Mouse (Mus musculus): ENCODE measurements around the gene Cdkl5.

Cdkl5 gene

DNA sequence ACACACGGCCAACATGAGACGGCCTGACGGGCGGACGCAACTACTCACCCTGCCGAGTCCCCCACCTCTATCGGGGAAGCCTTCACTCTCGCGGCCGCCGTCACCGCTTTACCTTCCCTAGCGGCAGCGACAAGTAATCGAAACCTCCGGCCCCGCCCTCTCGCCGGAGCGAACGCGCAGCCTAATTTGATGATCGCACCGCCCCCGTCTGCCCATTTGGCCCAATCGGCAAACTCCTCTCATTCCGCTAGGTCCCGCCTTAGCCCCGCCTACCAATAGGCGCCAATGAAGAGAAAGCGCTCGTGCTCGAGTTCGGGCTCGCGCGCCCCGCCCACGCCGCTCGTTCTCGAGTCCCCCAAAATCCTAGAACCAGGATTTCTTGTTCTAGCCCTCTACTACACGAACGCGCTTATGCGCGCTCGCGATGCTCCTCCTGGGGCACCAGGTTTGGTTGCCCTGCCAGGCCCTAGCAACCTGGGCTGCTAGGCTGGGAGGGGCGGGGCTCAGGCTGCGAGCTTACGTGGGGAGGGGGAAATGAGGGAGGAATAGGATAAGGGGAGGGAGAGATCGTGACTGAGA is at the start of gene Cdkl5:
Gene Cdkl5, minus strand, starts transcription at position 162 of the 579 bp plus-strand sequence.
- DNase-seq (ENCODE audit: low read depth, low spot score): peak; percentile 98

DNA sequence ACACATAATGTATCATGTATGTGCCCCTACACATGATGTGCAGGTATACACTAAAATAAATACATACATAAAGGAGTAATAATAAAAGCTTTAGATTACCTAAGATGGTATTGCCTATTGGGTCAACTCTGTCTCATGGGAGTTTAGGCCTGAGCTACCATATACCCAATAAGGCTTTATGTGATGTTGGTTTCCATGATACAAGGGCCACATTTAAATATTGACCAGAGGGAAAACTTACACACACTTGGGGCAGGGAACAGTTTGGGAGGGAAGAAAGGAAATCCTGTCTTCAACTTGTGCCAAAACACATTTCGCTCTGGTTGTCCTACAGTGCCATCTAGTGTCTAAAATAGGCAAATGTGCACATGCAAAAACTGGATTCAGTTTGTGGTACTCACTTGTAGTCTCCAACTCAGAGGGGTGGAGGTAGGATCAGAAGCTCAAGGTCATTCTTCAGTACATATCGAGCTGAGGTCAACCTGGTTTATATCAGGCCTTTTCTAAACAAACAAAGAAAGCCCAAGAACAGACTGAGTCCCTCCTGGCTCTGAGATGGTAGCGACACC is 38.8 kb upstream of the Cdkl5 start:
- DNase-seq (ENCODE audit: low read depth, low spot score): peak; percentile 67

DNA sequence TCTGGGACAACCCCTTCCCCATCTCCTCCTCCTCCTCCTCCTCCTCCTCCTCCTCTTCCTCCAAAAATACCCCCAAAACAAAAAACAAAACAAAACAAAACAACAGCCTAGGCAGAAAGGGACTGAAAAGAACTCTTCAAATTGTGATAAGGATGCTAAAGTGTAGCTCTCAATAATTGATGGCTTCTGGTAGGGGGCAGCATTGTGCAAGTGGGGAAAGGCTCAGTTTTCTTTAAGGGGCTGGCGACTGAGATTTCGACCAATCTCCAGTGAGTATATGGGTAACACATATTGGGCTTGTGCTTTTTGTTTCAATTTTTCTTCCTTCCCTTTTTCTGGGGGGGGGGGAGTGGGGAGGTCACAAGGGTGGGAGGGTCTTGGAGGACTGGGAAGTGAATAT is 37.9 kb upstream of the Cdkl5 start:
- no peak for DNase-seq (ENCODE audit: low read depth, low spot score)

DNA sequence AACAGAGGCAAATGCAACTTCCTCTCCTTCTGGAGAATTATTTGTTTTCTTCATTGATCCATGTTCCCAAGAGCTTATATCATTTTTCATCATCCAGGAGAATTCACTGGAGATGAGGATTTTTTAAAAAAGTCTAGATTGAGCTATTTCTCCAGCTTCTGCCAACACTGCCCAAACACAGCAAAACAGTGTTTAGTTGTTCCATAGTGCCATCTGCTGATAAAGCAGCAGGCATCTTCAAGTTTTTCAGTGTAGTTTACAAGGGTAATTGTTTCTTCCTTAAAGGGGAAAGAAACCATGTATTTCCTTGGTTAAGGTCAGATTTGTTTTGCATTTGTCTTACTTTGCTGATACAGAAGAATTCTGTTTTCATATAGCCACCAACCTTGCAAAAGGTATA is 35.7 kb upstream of the Cdkl5 start:
- peak; percentile 72 for DNase-seq (ENCODE audit: low read depth, low spot score)

DNA sequence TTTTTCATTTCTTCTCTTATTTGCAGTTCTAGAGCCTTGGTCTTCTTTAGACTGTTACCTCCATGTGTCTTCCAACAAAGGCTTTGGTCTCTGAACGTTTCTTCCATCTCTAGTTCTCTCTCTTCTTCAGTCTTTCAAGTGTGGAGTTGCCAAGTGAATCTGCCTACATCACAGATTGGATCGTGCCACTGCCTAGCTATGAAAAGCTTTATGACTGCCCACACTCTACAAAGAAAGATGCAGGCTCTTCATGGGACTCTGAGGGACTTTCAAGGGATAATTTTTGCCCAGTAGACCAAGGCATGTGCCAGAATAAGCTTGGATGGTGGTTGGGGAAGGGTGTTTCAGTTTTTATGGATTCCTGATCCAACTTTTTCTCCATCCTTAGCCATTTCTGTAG is 30.0 kb upstream of the Cdkl5 start:
- DNase-seq (ENCODE audit: low read depth, low spot score): peak; percentile 72

DNA sequence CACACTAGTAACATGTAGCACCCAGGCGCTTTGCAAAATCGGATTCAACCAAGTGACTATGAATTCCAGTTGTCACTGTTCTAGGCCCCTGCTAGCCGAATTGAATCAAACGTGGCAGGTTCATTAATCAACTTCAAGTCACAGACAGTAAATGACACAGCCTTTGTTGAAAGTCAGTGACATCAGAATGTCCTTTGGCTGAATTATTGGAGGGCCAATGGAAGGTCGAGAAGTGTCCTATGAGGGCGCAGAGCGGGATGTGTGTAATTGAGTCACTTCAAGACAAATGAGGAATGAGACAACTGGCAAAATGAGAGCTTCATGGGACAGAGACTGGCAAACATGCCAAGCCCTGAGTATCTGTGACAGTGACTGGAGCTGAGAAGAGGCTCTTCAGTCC is 27.0 kb upstream of the Cdkl5 start:
- DNase-seq (ENCODE audit: low read depth, low spot score): peak; percentile 22

DNA sequence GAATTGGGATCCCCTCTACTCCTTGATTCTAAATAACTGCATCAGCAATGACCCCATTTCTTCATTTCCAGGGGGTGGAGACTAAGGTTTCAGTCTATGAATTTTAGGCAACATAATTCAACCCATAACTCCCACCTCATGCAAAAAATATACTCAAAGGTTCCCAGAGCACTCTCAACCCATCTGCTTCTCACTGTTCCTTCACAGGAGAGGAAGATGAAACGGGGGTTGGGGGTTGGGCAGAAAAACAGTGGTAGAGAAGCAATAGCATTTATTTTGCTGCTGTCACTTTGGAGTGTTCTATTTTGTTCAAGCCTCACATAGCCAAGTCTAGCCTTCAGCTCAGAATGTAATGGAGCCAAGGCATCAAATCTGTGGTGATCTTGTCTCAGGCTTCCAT is 23.7 kb upstream of the Cdkl5 start:
- peak; percentile 72 for DNase-seq (ENCODE audit: low read depth, low spot score)

DNA sequence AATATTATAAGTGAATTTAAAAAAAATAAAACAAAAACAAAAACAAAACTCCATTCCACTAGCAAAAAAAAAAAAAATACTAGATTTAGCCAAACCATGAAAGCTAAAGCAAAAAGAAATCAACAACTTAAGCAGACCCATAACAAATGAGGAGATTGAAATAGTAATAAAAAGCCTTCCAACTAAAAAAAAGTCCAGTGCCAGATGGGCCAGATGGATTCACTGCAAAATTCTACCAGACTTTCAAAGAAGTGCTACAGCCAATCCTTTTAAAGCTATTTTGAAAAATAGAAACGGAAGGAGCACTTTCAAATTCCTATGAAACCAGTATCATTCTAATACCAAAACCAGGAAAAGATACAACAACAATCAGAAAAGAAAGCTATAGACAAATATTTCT is 11.8 kb upstream of the Cdkl5 start:
- DNase-seq (ENCODE audit: low read depth, low spot score): peak; percentile 49

DNA sequence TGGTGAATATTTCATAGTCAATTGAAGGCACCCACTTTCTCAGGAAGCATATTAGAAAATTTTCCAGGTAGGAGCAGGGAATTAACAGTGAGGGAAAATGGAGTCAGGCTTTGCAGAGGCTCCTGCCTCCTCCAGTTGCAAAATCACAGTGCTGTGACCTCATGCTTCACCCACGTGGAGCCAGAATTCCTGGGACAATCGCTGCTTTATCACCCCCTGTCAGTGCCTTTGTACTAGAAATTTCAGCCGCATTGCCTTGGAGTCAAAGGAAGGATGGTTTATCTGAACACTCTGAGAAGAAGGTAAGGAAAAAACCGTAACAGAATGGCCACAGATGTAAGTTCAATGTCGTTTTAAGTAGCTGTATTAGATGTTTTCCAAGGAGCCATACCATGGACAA is 1.5 kb upstream of the Cdkl5 start:
- peak; percentile 74 for DNase-seq (ENCODE audit: low read depth, low spot score)

DNA sequence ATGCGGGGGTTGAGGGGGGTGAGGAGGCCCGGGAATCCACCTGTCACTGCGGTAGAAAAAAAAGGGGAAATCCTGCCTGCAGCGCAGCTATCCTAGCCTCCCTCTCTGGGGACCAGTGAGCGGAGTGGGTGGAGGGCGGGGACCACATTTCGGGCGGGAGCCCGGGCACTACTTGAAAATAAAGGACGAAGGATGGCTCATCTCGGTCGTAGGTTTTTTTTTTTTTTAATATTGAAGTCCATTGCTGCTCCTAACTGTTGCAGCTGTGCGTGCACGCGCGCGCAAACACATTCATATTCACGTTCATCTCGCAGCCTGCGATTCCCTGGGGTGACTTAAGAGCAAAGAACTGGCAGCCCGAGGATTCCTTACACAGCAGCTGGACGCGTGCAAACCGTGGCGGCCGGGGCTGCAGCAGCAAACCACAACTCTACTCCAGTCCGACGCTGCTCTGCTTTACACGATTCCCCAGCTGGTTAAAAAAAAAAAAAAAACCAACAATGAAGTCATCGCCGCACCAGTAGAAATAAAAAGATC is 695 bp upstream of the Cdkl5 start:
- DNase-seq (ENCODE audit: low read depth, low spot score): peak; percentile 78

DNA sequence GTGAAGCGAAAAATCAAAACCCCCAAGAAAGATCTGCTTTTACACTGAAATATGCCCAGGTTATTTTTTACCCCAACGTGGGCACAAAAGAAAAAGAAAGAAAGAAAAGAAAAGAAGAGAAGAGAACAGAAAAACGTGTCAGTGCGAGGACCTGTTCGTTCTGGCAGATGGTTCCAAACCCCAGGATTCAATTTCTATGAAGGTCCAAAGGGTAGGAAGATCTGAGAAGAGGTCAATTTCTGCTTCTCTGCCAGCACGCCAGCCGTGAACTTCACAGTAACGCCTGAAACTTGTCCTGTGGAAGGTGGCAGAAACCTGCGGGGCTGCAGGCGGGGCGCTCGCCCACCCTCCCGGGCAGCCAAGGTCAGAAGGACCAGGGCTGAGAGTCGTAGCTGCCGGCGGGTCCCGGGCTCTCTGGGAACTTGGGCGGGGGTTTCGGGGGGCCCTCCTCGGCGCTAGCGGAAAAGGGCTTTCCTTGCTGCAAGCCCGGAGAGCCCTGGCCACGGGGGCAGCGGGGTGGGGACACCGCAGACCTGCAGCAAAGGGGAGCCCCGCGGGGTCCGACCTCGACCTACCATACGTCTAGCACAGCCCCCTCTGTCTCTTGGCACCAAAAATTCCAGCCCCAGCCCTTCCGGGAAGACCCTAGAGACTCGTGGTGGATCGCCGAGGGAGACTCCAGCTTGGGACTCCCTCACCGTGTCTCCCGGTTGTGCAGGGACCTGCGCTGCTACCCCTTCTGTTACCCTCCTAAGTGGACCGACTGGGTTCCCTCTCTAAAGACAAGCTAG is 560 bp downstream of the Cdkl5 start:
- peak; percentile 37 for DNase-seq (ENCODE audit: low read depth, low spot score)

DNA sequence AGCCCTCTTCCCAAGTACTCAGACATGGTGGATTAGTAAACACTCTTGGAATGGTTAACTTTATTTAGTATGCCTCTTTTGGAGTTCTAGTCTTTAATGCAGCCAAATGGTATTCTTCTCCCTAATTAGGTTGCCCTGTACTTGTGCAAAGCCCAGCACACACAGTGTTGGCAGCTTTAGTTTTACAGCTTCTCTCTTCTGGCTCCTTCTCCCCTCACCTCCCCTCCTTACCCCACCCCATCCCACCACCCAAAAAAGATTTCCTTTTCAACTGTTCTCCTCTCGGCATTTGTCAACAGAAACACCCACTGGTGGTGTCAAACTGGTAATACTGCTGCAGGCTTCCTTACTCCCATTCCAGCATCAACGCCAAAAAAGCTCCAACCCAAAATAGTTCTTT is 1.8 kb downstream of the Cdkl5 start:
- DNase-seq (ENCODE audit: low read depth, low spot score): no peak

DNA sequence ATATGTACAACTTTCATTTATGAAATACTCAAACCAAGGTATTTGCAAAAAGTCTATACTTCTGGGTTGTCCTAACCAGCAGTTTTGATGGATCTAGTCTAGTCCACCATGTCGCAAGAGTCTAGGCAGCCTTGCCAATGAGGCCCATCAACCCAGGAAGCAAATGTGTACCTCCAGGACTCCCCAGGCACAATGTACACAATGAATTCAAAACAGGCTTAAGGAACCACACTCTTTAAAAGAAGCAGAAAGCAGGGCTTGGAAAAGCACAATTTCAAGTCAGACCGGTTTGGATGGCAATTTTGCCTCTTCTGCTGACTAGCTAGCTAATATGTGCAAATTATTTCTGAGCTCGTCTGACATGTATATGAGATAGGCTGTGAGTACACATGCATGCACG is 4.2 kb downstream of the Cdkl5 start:
- DNase-seq (ENCODE audit: low read depth, low spot score): no peak

DNA sequence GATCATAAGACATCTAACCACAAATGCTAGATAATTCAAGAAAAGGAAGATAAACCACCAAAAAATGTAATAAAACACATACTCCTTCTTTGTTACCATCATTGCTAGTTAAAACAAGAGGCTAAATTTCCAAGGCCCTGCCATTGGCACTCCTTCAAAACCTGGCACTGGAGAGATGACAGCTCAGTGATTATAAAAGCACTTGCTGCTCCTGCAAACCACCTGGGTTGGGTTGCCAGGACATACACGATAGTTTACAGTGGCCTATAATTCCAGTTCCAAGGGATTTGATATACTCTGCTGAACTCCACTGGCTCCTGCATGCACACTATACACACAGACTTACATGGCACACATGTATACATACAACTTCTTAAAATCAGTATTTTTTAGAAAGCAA is 16.6 kb downstream of the Cdkl5 start:
- peak; percentile 84 for DNase-seq (ENCODE audit: low read depth, low spot score)

DNA sequence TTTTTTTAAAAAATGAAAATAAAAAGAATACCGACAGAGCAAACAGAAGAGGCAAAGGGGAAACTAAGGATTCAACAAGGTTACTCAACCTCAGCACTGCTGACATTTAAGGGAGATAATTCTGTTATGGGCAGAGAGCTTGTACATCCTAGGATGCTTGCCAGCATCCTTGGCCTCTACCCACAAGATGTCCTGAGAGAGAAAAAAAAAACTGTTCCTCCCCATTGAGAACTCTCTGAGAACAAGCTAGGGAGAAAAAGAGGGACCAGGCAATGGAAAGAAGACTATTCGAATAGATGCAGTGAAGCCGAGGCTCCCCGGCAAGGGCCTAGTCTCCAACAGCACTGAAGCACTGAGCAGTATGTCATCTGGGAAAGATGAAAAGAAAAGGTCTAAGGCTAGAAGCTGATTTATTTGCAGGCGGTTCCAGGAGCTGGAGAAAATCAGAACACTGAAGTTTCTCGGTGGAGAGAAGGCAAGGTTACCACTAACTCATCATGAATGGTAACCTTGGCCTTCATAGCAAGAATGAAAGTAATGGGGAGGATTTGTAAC is 22.4 kb downstream of the Cdkl5 start:
- DNase-seq (ENCODE audit: low read depth, low spot score): peak; percentile 75

DNA sequence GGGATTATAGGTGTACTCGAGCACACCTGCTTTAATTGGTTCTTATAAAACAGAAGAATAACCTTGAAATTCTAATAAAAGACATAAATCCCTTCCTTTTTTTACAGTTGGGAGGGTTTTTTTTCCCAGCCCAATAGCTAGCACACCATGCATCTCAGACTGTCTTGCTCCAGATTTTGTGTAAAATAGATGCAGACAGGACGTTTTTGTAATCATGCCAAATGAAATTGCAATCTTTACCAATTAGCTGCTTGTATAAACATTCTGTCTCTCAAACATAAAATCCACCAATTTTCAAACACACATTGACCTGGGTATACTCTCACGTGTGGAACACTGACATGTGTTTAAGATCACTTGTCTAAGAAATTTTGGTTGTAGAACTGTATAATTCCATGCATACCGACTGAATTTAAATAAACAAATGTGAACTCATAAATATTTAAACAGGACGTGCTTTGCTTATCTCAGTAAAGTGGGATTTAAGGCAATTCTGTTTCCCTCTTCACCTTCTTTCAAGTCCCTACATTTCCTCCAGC is 35.8 kb downstream of the Cdkl5 start:
- DNase-seq (ENCODE audit: low read depth, low spot score): no peak

DNA sequence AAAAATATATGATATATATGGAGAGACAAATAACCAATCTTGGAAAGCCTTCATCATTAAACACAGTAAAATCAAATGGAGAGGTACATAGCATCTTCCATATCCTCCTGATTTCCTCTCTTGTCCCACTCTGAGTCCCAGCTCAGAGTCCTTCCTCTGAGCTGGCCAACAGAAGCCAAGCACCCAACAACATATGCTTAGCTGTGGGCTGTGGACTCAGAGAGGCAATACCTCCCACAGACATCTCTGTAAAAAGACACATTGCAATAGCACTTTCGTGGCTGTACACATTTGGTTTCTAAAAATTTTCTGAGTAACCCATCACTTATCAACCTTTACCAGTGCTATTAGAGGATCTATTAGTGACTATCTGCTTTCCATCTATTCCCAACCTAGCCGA is 44.9 kb downstream of the Cdkl5 start:
- peak; percentile 53 for DNase-seq (ENCODE audit: low read depth, low spot score)

DNA sequence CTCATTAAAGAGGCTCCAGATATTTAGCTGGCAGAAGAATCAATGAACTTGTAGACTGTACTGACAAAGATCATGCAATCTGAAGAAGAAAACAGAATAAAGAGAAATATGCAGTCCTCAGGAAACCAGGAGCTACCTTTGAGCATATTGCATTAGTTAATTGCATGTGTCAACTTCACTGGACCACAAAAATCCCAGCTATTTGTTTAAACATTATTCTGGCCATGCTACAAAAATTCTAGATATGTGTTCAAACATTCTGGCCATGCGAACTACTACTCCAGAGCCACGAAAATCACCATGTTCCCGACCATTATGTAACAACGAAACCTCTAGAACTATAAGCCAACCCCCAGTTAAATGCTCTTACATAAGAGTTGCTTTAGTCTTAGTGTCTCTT is 49.8 kb downstream of the Cdkl5 start:
- peak; percentile 5 for DNase-seq (ENCODE audit: low read depth, low spot score)

DNA sequence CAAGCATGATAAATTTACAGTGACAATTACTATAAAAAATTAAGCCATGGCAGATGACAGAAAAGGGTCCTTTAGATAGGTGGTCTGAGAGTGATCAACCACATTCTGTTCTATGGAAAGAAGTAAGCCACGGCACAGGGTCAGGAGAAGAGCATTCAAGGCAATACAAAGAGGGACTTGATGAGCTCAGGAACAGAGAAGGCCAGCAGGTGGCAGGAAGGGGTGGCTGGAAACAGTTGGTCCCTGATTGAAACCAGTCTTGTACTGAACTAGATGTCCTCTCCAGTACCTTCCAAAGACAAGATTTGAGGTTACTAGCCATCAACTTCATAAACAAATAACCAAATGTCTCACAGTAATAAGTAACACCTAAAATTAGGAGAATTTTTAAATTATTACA is 59.0 kb downstream of the Cdkl5 start:
- DNase-seq (ENCODE audit: low read depth, low spot score): peak; percentile 72

DNA sequence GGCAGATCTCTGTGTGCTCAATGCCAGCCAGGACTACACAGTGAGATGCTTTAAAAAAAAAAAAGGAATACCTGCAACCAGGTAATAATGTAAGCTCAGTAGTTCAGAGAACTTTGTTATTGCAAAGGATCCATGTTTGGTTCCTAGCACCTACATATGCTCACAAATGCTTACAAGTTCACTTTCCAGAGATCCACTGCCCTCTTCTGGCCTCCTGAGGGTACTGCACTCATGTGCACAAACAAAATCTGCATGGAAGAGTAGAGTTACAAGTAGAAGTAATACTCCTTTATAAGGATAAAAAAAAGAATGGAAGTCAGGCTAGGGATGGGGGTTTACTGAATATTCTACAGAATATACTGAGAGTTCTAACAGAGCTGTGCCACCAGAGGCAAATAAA is 63.8 kb downstream of the Cdkl5 start:
- DNase-seq (ENCODE audit: low read depth, low spot score): no peak

DNA sequence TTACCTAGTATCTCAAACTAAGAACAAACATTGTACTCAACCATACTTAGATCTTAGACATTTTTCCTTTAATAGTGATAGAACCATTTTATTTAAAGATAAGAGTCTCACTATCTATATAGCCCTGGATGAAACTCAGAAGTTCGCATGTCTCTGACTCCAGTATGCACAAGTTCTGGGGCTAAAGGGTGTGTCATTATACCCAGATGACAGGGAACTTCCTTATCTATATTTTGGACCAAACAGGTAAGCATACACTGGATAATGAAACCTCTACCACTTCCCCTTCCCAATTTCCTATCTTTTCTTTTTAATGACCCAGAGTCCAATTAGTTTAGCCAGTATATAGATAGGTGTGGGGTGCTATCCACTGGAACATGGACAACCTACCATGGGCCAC is 65.6 kb downstream of the Cdkl5 start:
- no peak for DNase-seq (ENCODE audit: low read depth, low spot score)

DNA sequence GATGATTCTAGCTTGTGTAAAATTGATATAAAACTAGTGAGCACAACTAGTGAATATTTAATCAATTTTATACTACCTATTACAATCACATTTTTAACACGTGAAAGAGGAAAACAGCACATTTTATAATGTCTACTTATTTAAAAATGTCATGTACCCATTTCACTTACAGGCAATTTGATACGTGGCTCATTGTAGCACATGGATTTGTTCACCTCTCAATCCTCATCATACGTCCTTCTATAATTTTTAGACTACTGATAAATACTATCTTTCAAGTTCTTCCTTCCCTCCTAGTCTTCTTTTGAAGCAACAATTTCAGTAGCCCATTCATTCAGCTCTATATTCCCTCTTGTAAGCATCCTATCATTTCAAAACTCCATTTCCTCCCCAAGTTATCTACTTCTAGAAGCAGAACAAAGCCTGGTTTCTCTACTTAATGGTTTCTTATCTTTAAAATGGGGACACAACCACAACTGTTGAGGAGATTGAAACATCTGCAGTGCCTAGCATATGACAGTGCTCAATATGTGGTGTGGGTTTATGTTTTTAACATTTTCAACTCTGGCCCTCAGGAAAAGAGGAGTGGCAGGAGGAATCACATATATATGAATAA is 75.4 kb downstream of the Cdkl5 start:
- DNase-seq (ENCODE audit: low read depth, low spot score): no peak
